Mouse (Mus musculus) Patski (cell line): ENCODE results near the gene Ppp3cb. TPM values are rescaled to one million over a fixed set of nuclear protein-coding genes. Genes with fewer than 3 reads are reported as not detected.

Source experiments
- ATAC-seq: fragments of 100-300 bp; one replicate; pipeline ENCODE4 v1.8.0; 2021
- CTCF ChIA-PET: fragments of 350-600 bp; sonication (Branson Sonifier 250); formaldehyde crosslinking; loops from one replicate; lab custom pipeline; 2022; ENCODE audit warnings: inconsistent platforms; lab: Charles Lee
- POLR2A ChIA-PET: fragments of 350-600 bp; sonication (Branson Sonifier 250); formaldehyde crosslinking; loops from one replicate; lab custom pipeline; 2022; ENCODE audit warnings: antibody characterized with exemption, inconsistent platforms; lab: Charles Lee
- DNase-seq: peaks from one replicate; pipeline ENCODE4 v3.0.0-alpha.2; 2011; ENCODE audit warnings: low read depth, low spot score
- H3K27me3 ChIP-seq: fragments of 371-371 bp; one replicate; pipeline ENCODE4 v1.5.1; 2021
- CTCF ChIP-seq: fragments of 100-300 bp; IDR thresholded peaks from one replicate; pipeline ENCODE4 v1.5.1; 2021
- in situ Hi-C: fragments of 300-500 bp; cut with MboI; formaldehyde crosslinking; loops from 3 replicates; pipeline ENCODE4 v1.11.1; 2018; ENCODE audit warnings: low pct_unique_long_range_greater_than_20kb, mixed read lengths
- polyA plus RNA-seq: library from polyadenylated mRNA; unstranded; gene quantifications from one replicate; pipeline ENCODE4 v1.2.3, GENCODE M21; 2021

The Ppp3cb gene
- polyA plus RNA-seq, 1 experiment from 2014 or later = 61.1 TPM

GRCm38 (mm10) chr14:20481211-20481610, 65.2 kb downstream of the Ppp3cb start:
- CTCF ChIA-PET = no interaction called here
- POLR2A ChIA-PET = no interaction called here
- no peaks in the 10 kb centered on the region for H3K27me3 ChIP-seq
- in situ Hi-C loops = no loop called here
- TF ChIP-seq CTCF = no peak
- ATAC-seq (no peak), DNase-seq (no peak)

DNA sequence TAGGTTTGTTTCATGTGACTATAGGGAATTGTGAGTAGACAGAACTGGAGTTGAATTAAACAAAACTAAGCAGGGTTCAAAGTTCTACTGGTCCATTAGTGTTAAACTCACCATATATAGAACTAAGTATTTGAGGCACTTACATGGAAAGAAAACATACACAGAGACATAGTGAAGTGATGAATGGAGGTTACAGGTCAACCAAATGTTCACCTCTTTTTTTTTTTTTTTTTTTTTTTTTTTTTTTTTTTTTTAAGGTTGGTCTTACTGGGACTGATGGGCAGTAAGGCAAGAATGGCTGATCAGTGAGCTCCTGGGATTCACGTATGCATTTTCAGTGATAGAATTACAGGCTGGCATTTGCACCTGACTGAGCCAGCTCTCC, 66.2 kb downstream of the Ppp3cb start:
- CTCF ChIA-PET = interaction anchor here (1.0 kb wide), 1 partner anchor 9 kb away, joined by 4 read pairs; no protein-coding TSS in a partner anchor
- POLR2A ChIA-PET = interaction anchor here (0.9 kb wide), 2 partner anchors 13 to 59 kb away, joined by 3 read pairs; no protein-coding TSS in a partner anchor
- TF ChIP-seq CTCF = no peak
- H3K27me3 ChIP-seq = no peaks in the 10 kb centered on the region
- in situ Hi-C loops = no loop called here
- ATAC-seq = no peak
- no peak for DNase-seq

- DNase-seq = no peak
- POLR2A ChIA-PET = interaction anchor here (0.9 kb wide), 2 partner anchors 12 to 58 kb away, joined by 3 read pairs; no protein-coding TSS in a partner anchor
- TF ChIP-seq CTCF = no peak
- CTCF ChIA-PET = interaction anchor here (1.0 kb wide), 1 partner anchor 10 kb away, joined by 4 read pairs; no protein-coding TSS in a partner anchor
- H3K27me3 ChIP-seq = no peaks in the 10 kb centered on the region
- ATAC-seq = peak; percentile 86
- in situ Hi-C loops = no loop called here
Observed at GRCm38 (mm10) chr14:20479291-20480194, 66.8 kb downstream of the Ppp3cb start, which contains the start of gene Anxa7. TSS of gene Anxa7 (minus strand) at chr14:20480133.

GRCm38 (mm10) chr14:20478801-20479200, 67.6 kb downstream of the Ppp3cb start:
- H3K27me3 ChIP-seq = no peaks in the 10 kb centered on the region
- CTCF ChIA-PET = no interaction called here
- in situ Hi-C loops = no loop called here
- no peak for TF ChIP-seq CTCF
- POLR2A ChIA-PET = no interaction called here
- peak; percentile 48 for ATAC-seq
- peak; percentile 33 for DNase-seq

DNA sequence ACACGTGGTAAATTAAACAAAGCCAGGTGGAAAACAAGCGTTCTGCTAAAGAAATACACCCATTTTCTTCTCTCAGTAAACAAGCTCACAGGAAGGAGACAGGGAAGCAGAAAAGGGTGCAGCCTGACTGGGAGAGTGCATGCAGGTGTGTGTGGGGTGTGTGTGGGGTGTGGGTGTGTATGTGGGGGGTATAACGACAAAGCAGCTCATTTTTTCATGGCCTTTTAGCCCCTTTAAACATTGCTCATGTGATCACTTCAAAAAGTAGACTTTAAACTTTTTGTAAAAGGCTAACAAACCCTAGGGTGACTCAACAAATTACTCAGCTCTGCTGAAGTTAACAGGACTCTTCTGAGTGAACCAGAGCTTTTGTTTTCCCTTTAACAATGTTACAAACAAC, 68.0 kb downstream of the Ppp3cb start:
- TF ChIP-seq CTCF = no peak
- CTCF ChIA-PET = no interaction called here
- in situ Hi-C loops = no loop called here
- POLR2A ChIA-PET = no interaction called here
- no peaks in the 10 kb centered on the region for H3K27me3 ChIP-seq
- no peak for DNase-seq
- no peak for ATAC-seq

DNA sequence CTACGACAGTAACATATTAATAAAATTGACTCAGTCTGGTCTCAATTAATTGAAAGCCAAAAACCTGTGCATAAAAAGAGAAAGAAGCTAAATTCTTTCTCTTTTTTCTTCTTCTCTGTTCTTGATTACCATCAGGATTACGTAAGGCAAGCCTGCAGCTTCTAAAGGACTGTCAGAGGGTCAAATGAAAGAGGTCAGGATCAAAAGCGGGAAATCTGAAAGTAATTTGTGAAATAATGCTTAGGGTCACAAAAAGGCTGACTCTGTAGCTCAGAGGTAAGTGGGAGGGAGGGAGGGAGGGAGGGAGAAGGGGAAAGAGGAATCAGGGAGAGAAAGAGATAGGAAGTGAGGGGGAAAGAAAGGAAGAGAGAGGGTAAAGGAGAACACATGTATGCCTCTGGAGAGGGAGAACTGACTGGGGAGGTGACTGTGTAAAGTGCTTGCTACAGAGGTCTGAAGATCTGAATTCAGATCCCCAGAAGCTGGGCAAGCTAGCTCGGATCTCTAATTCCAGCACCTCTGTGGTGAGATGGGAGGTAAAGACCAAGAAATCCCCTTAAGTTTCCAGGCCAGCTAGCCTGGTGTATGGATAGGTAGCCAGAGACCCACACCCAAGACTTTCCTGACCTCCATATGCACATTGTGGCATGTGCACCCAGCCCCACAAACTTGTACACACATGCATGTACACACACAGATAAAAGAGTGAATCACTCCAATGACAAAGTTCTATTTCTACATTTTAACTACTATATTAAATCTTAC, 68.9 kb downstream of the Ppp3cb start:
- CTCF ChIA-PET = no interaction called here
- in situ Hi-C loops = no loop called here
- no peaks in the 10 kb centered on the region for H3K27me3 ChIP-seq
- ATAC-seq (no peak), DNase-seq (no peak)
- no peak for TF ChIP-seq CTCF
- POLR2A ChIA-PET = interaction anchor here (0.6 kb wide), 1 partner anchor 53 kb away, joined by 3 read pairs; no protein-coding TSS in a partner anchor

DNA sequence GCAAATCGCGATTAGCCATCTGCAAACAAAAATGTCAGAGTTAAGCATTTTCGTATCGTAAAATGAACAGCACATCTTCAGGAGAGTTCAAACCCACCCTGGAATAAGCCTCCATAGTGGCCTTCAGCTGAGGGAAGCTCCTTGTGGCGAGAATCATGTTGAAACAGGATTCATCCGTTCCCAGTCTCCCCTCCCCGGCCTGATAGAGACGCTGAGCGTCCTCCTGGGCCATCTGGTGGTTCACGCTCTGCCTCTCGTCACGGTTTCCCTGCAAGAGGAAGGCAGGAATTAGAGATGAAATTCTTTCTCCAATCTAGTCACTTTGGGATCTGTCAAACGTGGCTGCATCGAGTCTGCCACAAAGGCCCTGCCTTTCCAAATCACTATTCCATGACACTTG, 86.2 kb downstream of the Ppp3cb start:
- no peaks in the 10 kb centered on the region for H3K27me3 ChIP-seq
- no peak for TF ChIP-seq CTCF
- DNase-seq = no peak
- in situ Hi-C loops = no loop called here
- CTCF ChIA-PET = no interaction called here
- ATAC-seq = no peak
- POLR2A ChIA-PET = interaction anchor here (0.9 kb wide), 1 partner anchor 39 kb away, joined by 3 read pairs; no protein-coding TSS in a partner anchor

GRCm38 (mm10) chr14:20458378-20458777, 88.0 kb downstream of the Ppp3cb start:
- no peak for TF ChIP-seq CTCF
- POLR2A ChIA-PET = interaction anchor here (0.7 kb wide), 1 partner anchor 25 kb away, joined by 5 read pairs; no protein-coding TSS in a partner anchor
- DNase-seq (no peak), ATAC-seq (no peak)
- in situ Hi-C loops = no loop called here
- no peaks in the 10 kb centered on the region for H3K27me3 ChIP-seq
- CTCF ChIA-PET = interaction anchor here (1.3 kb wide), 1 partner anchor 11 kb away, joined by 3 read pairs; no protein-coding TSS in a partner anchor

- ATAC-seq = no peak
- no peak for DNase-seq
- ChIA-PET POLR2A (no interaction called here), CTCF (interaction anchor here (1.9 kb wide), 1 partner anchor 54 kb away, joined by 5 read pairs; no protein-coding TSS in a partner anchor)
- no peaks in the 10 kb centered on the region for H3K27me3 ChIP-seq
- in situ Hi-C loops = no loop called here
- no peak for TF ChIP-seq CTCF
Observed at GRCm38 (mm10) chr14:20452929-20453328, 93.4 kb downstream of the Ppp3cb start.

DNA sequence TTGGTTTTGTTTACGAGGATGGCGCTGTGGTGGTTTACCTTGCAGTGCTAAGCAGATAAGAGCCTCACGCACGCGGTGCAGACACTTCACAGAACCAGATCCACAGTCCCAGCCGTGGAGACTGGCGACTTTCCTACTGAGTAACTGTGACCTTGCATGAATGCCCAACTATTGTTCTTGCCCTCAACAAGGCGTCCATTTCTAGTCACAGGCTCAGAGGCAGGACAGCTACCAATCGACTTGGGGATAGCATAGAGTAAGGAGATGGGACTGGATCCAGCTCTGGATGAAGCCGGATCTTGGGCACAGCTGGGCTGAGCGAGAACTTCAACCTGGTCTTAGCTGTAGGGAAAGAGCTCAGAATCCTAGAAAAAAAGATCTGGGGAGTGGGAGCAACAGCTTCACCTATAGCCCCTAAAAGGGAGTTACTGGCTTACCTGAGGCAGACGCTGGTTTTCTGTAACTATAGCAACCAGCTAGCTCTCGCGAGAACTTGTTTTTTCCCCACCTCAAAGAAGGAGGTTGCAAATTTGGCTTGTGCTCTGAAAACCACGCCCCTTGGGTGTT, 94.5 kb downstream of the Ppp3cb start, which contains the start of gene Cfap70:
Gene Cfap70 (minus strand): TSS at position 462 of the 567 bp plus-strand sequence.
- in situ Hi-C loops = no loop called here
- ChIA-PET CTCF (interaction anchor here (0.8 kb wide), 1 partner anchor 8 kb away, joined by 3 read pairs; no protein-coding TSS in a partner anchor), POLR2A (no interaction called here)
- no peak for DNase-seq
- H3K27me3 ChIP-seq = no peaks in the 10 kb centered on the region
- no peak for TF ChIP-seq CTCF
- no peak for ATAC-seq
